Mouse (Mus musculus): ENCODE measurements around the gene Naa30. TPM values are rescaled to one million over a fixed set of nuclear protein-coding genes. Genes with fewer than 3 reads are reported as not detected.
"Not testable (repeated sequence)": the region's sequence is repeated elsewhere in the genome, so short reads cannot be mapped to it uniquely, and the experiment has no call there.

Naa30 gene
- polyA plus RNA-seq, 1 experiment: 4.9 TPM

DNA sequence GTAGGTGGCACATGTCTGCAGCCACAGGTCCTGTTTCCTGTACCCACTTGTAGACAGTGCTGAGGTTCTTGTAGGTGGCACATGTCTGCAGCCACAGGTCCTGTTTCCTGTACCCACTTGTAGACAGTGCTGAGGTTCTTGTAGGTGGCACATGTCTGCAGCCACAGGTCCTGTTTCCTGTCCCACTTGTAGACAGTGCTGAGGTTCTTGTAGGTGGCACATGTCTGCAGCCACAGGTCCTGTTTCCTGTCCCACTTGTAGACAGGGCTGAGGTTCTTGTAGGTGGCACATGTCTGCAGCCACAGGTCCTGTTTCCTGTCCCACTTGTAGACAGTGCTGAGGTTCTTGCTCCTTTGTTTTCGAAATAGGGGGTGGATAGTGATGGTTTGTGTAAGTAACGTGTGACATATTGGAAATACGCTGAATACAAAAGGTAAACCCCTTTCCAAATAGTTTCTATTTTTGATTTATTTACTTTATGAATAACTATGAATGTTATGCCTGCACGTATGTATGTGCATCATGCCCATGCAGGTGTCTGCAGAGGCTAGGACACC, 47.5 kb downstream of the Naa30 start:
- WGBS: 87% methylated on average over 4 of the region's 4 CpGs
- not testable (repeated sequence) for DNase-seq (ENCODE audit: low read depth, low spot score)

- DNase-seq (ENCODE audit: low read depth, low spot score): no peak
- 68% methylated on average over 2 of the region's 2 CpGs for WGBS
These were observed 49.7 kb downstream of the Naa30 start for GRCm38 (mm10) chr14:49221771-49222170.

DNA sequence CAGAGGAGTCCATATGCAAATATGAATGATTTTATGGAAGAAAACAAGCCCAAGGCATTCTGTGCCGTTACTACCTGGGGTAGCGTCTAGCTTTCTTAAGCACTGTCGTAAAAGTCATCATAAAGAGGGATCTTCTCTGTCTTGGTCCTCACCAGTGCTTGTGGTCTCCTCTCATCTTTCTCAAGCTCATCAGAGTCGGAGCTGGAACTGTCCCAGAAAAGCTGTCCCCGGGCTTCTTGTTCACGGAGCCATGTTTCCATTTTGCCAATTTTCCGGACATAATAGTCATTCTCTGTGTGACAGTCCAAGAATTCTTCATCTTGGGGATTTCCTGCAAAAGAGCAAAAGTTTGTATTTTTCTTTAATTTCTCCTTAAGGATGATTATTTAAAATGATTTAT, 54.4 kb downstream of the Naa30 start:
- WGBS: 33% methylated on average over 7 of the region's 7 CpGs
- no peak for DNase-seq (ENCODE audit: low read depth, low spot score)

DNA sequence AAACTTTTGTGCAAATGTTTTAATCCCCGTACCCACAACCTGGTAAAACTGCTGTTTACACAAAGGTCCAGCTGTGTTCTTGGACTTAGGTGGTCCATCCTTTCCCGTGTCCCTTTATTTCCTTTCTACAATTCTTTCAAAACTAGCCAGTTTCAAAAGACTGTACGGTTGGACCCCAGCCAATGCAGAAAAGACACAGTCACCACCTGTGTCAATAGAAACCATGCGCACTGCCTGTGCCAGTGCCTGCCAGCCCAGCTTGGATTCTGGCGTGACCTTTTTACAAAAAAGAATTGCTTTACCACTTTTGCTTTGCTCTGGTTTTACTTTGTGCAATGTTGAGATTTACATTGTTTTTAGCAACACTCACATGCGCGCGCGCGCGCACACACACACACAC, 55.0 kb downstream of the Naa30 start:
- no peak for DNase-seq (ENCODE audit: low read depth, low spot score)
- 40% methylated on average over 11 of the region's 11 CpGs for WGBS

GRCm38 (mm10) chr14:49231845-49232244, 59.8 kb downstream of the Naa30 start:
- no peak for DNase-seq (ENCODE audit: low read depth, low spot score)
- 90% methylated on average over 3 of the region's 3 CpGs for WGBS

DNA sequence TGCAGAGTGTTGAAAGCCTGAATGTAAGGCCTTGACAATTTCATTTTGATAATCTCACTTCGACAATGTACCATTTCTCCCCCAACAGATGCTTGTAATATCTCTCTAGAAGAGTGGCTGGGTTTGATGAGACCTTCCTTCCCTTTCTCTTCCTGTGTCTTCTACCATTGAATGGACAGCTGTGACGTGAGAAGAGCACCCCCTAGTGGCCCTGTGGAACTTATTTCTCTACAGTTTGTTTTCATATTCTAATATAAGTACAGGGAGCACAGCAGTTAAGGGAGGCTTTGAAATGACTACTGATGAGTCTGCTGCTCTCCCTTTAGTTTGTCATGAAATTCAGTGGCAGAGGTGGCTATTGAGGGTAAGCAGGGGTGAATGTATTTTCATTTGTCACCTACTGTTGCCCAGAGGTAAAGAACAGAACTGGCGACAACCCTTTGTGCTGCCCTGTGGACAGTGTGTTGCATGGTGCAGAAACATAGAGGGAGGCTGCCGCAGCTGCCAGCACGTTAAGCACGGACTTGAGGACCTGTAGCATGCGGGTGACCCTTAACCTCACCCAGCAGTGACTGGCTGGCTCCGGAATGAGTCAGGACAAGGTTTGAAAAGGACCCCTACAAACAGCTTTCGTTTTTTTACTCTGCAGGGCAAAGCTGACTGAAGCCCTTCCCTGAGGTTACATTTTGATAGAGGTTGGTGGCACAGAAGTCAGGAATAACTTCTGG, 62.9 kb downstream of the Naa30 start:
- DNase-seq (ENCODE audit: low read depth, low spot score): peak; percentile 38

GRCm38 (mm10) chr14:49238206-49238605, 66.2 kb downstream of the Naa30 start:
- 15% methylated on average over 11 of the region's 11 CpGs for WGBS
- peak; percentile 33 for DNase-seq (ENCODE audit: low read depth, low spot score)

More for the DNA sequence above, 62.9 kb downstream of the Naa30 start:
- 60% methylated on average over 9 of the region's 9 CpGs for WGBS

Other genes with a start within 250 kb of the Naa30 start
- 10.4 and 12.3 TPM in 2 replicates for gene Ap5m1, start 106.1 kb upstream of the Naa30 start, polyA plus RNA-seq (2012; rRNA removed)
- 5.5 and 8.2 TPM in 2 replicates for gene Exoc5, start 105.6 kb upstream of the Naa30 start, polyA plus RNA-seq (2012; rRNA removed)
- gene ccdc198, start 73.2 kb downstream of the Naa30 start, polyA plus RNA-seq (2012; rRNA removed): 1.8 and 8.2 TPM in 2 replicates